Mouse (Mus musculus): Measurements from ENCODE around the gene Foxk1.

DNA sequence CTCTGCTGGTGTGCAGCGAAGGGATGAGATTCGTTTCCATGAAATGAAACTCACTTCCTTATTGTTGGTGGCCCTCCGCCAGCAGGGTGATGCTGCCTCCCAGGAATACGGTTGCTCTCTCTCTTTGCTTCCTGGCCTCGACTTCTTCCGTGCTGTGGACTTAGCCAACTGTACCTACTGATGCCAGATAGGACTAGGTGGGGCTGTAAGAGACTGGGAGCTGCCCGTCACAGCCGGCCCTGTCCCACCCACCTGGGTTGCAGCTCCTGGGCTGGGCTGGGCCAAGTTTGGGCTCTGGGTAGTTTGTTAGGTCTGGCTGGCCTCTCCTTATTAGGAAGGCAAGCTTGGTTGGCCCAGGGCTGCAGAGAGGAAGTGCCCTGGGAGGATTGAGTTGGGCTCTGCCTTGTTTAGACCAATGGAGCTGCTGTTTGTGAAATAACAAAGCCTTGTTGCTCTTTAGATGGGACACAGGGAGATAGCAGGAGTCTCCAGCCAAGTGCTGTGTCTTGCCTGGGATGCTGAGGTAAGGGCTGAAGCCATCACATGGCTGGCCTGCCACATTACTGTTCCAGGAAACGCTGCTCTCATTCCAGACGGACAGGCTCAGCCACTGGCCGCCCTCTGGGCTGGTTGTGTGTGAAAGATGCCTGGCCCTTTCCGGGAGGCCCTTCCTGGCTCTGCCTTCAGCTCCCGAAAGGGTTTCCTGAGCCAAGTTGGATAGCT is 23.5 kb downstream of the Foxk1 start:
- TF ChIP-seq POLR2A (IDR thresholded peaks at IDR 0.05; ENCODE audit: low read depth, low read length) = no peak
- TF ChIP-seq CTCF (conservative IDR thresholded peaks at IDR 0.05; ENCODE audit: insufficient read depth, insufficient read length, low read depth, low read length) = no peak

Data from kidney, adult 2 months (tissue).